Mouse (Mus musculus): ENCODE results near the gene Vti1b.
"Not testable (repeated sequence)": the region's sequence is repeated elsewhere in the genome, so short reads cannot be mapped to it uniquely, and the experiment has no call there.

Vti1b gene

DNA sequence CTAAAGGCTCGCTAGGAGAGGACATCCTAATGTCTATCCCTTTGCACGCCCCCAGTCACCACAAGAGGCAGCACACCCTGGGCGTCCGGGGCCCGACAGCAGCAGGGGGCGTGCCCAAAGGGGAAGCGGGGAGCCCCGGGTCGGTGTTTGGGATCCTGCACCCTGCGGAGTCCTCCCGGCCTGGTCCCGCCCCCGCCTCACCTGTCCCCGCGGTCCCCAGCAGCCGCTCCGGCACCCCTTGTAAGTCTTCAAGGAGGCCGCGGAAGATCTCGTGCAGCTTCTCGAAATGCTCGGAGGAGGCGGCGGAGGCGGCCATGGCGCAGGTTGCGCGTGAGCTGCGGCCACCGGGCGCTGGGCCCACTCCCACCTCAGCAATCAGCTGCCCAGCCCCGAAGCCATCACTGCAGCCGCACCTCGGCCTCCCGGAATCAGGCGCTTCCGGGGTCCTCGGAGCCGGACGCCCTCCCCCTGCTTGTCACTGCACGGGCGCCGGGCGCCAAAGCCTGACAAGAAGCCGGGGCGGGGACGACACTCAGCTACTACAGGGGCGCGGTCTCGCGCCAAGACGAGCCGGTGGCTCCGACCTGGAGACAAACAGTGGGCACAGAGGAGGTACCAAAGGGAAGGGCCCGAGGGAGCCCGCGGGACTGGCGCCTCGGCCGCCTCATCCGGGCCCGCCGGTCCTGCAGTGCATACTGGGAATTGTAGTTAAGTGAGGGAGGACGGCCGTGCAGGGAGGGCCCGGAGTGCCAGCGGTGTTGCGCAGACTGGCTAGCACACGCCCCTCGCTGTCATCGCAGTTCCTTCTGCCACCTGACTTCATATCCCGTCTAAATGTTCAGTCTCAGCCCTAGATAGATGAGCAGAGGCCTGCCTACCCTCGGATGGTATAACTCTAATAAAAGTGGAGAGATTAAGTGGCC lies at the start of gene Vti1b:
Gene Vti1b (minus strand): TSS at position 649 of the 923 bp plus-strand sequence.
- DNase-seq (ENCODE audit: low spot score in 2 of 2), result peak; percentile 81 to 84

DNA sequence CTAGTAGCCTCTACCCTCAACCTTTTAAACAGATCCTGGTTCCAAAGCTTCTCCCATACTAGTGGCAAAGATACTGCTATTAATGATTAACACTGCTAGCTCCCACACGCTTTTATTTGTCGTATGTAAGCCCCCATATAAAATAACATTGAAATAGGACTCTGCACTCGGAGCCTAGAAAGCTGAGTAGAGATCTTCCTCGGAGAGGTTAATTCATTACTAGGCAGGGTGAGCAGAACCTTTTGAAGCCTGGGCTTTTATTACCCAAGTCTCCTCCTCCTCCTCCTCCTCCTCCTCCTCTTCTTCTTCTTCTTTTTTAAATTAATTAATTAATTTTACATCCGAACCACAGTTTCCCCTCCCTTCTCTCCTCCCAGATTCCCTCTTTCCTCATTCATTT lies 45.0 kb upstream of the Vti1b start:
- DNase-seq (ENCODE audit: low spot score in 2 of 2), result no peak

DNA sequence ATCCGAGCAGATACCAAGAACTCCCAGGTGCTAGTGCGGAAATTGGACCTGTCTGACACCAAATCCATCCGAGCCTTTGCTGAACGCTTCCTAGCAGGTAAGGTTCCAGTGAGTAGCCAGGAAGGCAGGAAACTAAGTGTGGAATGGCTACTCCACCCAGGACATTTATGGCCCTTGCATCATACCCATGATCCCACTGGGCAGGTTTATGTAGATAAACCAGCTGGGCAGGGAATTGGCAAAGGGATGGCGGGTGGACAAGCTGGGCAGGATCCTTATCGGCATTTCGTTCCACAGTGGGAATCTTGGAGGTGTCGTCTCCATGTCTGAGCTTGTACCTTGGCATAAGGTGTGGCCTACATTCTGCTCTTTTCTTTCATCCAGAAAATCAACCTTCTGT lies 39.0 kb upstream of the Vti1b start:
- DNase-seq (ENCODE audit: low spot score in 2 of 2), result no peak

DNA sequence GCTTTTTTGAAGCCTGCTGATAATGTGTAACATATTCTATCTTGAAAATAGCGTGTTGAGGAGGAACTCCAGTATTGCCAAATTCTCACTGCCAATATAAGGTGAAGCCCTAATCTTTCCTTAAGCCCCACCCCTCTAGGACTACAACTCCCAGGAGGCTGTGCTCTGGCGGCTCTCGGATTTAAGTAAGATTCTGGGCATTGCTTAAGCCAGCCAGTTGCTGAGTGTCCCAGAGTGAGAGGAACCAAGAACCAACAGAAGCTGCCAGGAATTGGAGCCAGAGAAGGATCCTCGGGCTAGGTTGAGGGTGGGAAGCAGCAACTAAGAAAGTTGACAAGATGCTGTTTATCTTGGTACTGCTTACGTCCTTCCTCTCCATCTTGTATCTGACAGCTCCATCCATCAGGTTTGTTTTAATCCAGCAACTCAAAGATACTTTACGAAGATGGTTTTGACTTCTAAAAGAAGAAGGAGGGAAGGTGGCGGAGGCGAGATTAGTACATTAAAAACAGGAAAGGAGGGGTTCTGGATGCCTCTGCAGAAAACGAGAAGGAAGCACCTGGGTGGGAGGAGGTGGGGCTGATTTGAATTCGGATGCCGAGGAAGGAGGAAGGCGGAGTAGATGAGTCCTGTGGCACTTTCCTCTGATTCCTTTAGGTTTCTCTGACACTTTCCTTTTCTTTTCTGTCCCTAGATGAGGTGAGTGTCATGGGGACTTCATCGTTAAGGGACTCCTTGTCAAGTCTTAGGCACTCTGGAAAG lies 36.4 kb upstream of the Vti1b start, which contains the start of gene Rdh12:
Gene Rdh12 (plus strand): TSS at position 212 of the 762 bp plus-strand sequence.
- DNase-seq (ENCODE audit: low spot score in 2 of 2), result peak; percentile 6 to 25

DNA sequence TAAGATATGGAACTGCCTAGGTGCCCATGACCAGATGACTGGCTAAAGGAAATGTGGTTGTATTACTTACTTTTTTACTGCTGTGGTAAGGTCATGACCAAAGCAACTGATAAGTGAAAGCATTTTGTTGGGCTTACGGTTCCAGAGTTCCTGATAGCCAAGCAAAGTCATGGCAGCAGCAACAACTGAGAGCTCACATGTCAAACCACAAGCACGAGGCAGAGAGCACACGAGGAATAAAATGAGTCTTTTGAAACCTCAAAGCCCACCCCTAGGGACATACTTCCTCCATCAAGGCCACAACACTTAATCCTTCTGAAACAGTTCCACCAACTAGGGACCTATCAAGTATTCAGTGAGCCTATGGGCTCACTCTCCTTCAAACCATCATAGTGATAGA lies 29.4 kb upstream of the Vti1b start:
- no peak for DNase-seq (ENCODE audit: low spot score in 2 of 2)

DNA sequence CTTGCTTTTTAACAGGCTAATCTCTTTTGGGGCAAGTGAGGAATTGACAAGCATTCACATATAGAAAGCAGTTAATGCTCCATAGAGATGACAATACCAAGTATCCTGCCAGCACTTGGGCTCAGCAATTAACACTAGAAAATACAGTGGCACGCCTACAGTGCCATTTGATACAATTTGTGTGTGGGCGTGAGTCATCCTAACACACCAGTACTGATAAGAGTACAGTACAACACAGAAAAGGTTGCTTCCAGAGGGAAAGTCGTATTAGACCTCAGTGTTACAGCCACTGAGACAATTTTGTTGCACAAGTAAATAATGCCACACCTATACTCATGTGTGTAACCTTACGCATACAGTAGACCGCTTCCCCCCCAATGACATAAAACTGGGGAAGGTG lies 24.6 kb upstream of the Vti1b start:
- DNase-seq (ENCODE audit: low spot score in 2 of 2), result no peak

DNA sequence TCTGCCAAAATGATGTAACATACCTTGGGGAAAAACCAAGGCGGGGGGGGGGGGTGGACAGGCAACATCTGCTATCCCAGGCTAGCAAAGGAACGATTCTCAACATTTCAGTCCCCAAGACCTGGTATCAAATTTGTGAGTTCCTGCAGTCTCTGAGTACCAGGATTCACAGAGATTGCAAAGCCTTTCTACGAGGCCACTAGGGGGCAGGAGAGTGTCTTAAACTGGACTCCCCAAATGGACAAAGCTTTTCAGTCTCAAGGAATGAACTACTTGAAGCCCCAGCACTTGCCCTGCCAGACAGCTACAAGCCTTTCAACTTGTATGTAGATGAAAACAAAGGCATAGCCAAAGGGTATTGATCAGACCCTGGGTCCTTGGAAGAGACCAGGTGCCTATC lies 21.0 kb upstream of the Vti1b start:
- DNase-seq (ENCODE audit: low spot score in 2 of 2), result peak; percentile 12 to 55

DNA sequence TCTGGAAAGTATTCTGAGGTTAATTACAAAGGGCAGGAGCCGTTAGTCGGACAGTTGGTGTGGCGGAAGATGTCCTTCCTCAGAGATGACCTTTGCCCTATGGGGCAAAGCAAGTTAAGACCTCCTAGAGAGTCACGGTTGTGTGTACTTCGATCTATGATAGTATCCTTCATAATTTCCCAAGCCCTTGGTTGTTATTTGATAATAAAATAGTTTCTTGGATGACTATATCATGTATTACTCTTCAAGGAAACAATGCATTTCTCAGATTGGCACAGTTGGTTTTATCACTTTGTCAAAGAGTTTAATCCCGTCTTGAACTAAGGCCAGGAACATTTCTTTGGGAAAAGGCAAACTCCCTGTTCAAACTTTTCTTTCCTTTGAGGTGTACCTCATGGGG lies 19.7 kb upstream of the Vti1b start, which contains the start of gene Rdh11:
Gene Rdh11 (minus strand): TSS at position 101 of the 400 bp plus-strand sequence.
- no peak for DNase-seq (ENCODE audit: low spot score in 2 of 2)

DNA sequence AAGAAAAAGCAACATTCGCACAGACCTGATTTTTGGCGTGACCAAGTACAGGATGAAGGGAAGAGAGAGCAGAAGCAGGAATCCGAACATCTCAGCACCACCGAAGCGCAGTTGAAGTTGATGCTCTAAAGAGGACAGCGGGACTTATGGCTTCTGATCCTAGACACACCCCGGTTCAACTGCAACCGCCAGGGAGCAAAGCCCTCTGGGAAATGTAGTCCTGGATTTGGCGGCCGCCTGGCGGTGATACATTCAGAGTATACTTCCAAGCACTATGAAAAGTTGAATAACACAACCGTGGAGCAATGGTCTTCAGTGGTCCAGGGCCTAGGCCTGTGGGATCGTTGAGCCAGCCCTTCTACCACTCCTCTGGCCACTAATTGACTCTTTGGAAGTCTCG lies 19.2 kb upstream of the Vti1b start:
- DNase-seq (ENCODE audit: low spot score in 2 of 2), result peak; percentile 69 to 79

DNA sequence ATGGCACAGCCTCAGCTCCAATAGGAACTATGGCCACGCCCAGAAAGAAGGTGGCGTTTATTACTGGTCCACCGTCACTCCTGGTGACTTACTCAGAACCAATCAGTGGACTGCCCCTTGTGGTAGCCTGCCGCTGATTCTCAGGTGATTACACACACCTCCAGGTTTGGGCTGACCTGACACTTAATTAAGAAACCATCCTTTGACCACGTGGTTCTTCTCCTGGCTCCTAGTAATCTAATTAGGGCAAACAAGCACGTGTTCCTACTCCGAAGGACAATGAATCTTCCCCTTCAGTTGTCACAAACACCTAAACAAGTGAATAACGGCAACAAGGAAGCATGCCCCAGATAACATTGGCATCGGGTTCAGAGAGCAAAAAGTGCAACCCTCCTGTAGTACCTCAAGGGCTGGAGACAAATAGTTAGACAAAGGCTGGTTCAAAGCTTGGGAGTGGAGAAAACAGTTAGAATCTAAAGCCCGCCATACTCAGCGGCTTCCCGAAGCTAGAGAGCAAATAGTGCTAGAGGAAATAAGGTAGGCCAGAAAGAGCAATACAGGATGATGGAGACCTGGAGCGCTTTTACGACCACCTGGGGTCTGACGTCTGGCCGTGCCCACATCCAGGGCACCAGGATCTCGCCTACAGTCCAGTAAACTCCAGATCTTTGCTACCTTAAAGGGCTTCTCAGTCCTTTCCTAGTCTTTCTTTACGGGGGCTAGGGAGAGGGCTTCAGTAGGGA lies 18.6 kb upstream of the Vti1b start:
- DNase-seq (ENCODE audit: low spot score in 2 of 2), result peak; percentile 43 to 48

DNA sequence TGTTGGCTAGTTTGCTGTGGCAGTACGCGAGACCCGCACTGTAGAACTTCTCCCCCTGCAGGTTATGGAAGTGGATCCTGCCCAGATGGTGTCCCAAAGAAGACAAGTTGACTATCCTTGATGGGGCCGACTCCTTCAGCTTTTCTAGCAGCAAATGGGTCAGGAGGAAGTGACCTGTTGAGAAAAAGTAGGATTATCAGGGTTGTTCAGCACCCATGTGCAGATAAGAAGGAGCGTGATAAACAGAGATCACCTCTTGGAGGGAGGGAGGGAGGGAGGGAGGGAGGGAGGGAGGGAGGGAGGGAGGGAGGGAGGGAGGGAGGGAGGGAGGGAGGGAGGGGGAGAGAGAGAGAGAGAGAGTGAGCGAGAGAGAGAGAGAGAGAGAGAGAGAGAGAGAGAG lies 12.7 kb upstream of the Vti1b start:
- not testable (repeated sequence) for DNase-seq (ENCODE audit: low spot score in 2 of 2)

DNA sequence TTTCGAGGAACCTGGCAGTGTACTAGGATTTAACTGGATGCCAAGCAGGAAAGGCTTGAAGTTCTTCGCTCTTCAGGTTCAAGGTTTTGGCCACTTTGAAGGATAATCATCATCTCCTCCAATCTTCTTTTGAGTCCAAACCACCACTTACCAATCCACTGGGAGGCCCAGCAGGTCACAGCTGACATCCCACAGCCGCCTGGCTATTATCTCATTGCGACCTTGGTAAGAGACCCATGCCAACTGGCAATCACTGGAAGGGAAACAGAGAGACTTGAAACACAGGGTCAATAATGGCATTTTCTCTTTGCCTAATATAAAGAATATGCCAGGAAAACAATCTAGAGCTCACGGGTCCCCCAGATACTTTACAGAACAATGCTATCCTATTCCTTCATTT lies 3.5 kb upstream of the Vti1b start:
- no peak for DNase-seq (ENCODE audit: low spot score in 2 of 2)

DNA sequence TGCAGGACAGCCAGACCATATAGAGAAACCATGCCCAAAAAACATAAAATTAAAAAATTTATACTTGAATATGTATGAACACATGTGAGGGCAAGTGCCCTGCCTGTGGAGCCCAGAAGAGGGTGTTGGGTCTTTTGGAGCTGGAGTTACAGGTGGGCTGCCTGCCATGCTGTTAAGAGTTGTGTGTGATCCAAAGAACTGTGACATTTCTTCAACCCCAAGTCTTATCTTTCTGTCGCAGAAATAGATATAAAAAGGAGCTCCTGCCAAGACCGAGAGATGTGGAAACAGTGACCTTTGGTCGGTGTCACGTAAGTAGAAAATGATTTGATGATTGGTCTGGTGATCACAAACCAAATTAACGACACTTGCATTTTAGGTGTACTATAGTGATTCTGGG lies 1.3 kb upstream of the Vti1b start:
- no peak for DNase-seq (ENCODE audit: low spot score in 2 of 2)

DNA sequence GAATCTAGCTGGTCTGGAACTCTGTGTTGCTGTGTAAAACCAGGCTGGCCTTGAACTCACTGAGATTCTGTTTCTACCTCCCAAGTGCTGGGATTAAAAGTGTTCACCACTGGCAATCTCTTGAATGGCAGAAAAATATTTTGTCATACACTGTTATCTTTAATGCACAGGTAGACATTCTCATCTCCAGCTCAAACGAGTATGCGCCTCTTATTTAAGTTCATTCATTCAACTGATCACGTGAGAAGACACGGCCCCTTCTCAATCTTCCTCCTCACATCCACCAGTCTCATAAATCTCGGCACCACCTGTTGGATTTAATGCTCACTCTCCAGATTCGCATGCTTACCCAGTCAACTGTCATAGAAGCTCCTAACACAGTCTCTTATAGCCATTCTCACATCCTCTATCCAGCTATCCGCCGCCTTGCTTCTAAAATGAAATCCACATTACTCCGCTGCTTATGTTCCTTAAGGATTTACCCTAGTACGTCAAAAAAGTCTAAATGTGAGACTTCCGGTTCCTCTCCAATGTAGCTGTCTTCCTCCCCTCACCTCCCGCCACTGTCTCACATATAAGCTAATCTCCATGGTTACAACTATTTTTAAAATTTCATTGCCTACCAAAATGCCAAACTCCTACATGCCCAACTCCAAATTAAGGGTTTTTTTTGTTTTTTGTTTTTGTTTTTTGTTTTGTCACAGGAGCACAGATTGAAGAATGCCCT lies 1.0 kb downstream of the Vti1b start:
- DNase-seq (ENCODE audit: low spot score in 2 of 2), result no peak

DNA sequence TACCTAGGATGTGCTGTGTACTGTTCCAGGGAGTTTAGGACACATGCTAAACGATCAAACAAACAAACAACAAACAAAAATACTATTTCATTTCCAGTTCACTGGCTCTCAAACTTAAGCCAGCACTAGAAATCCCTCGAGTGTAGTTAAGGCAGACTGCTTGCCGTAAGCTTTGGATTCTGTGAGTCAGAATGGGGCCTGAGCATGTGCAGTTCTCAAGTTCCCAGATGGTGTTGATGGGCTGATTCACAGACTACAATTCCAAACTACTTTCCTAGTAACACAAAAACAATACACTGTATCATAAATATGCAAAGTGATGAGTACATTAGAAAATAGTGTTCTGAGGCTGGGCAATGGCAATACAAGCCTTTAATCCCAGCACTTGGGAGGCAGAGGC lies 2.0 kb downstream of the Vti1b start:
- DNase-seq (ENCODE audit: low spot score in 2 of 2), result no peak

DNA sequence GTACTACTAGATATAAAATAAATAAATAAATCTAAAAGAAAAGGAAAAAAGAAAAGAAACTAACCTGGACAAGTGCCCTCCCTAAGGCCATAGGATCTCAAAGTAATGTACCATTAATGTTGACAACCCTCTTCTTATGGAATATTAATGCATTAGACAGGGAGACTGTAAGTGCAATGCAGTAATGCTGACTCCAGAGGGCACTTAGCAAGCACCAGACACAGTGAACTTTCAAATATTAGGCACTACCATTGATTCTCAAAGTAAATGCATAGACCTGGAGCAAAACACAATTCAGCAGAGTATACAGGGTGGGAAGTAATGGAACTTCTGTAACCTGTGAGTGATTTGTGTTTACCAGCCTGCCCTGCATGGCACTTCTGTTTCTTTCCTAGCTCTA lies 3.3 kb downstream of the Vti1b start:
- DNase-seq (ENCODE audit: low spot score in 2 of 2), result no peak

DNA sequence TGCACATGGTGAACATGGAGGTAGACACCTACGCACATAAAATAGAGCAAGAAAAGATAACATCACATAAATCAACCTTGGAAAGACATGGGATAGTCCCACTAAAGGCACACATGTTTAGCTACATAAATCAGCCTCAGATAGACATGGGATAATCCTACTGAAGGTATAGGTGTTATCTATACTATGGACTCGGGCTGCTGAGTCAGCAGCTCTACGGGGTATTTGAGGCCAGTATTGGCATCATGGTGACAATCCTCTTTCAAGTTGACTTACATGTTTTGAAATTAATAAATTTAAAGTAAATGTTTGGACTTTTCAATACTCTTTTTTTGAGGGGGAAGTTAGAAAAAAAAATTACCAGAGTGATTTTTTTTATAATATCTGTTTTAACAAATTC lies 9.6 kb downstream of the Vti1b start:
- DNase-seq (ENCODE audit: low spot score in 2 of 2), result no peak

DNA sequence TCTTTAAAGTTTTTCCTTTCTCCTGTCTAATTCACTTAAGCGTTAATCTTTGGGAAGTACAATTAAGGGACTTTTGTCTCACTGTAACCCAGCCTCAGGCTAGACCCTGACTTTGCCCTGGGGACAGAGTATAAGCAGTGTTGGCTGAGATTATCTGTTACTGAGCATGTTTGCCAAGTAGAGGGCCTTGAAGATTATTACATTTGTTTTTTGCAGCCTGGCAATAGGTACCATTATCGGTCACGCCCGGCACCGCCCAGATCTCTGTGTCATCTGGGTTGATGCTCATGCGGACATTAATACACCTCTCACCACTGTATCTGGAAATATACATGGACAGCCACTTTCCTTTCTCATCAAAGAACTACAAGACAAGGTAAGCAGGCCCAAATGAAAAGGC lies 22.8 kb downstream of the Vti1b start:
- DNase-seq (ENCODE audit: low spot score in 2 of 2), result no peak

DNA sequence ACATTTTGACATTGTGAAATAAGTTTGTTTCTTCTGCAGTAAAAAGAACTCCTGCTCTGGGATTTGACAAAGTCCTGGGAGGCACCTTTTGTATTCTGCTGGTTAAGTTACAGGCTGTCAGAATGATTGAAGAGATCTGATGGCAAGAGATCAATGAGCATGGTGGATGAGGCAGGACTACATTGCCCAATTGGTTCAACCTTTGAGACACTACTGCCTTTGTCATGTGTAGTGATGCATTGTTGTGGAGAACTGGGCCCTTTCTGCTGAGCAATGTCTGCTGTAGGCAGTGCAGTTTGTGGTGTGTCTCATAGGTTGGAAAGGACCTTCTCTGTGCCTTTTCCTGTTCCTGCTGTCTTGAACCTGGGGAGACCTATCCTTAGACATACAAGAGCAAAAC lies 31.1 kb downstream of the Vti1b start:
- no peak for DNase-seq (ENCODE audit: low spot score in 2 of 2)

DNA sequence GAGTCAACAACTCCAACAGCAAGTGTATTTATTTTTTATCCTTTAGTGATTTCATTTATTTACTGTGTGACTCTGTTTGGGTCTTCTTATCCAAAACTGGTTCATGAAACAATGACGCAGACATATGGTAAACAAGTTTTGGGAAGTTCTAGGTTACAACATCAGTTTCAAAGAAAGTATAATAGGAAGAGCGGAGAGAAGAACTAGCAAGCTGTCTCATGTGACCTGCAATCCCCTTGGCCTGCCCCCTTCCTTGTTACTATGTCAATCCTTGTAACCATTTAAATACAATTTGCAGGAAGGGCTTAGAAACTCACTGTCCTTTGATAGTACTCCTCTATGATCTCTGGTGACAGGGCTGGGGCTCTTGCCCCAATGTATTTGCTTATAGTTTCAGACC lies 31.7 kb downstream of the Vti1b start:
- DNase-seq (ENCODE audit: low spot score in 2 of 2), result no peak

DNA sequence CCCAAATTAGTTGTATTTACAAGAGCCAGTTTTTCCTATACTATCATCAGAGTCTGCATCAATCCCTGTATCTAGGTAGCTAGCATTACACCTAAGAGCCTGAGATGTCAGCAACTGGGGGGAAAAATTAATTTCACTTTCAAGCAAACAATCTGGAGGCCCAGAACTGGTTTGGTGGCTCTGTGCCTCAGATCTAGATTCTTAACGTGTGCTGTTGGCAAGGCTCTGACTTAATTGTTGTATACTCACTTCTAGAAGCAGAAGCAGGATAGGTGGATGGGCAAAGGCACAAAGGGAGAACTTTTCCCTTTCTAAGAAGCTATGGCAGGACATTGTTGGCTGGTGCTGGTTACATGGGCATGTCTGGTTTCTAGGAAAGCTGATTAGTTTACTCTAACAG lies 33.0 kb downstream of the Vti1b start:
- no peak for DNase-seq (ENCODE audit: low spot score in 2 of 2)

Data from thymus, postnatal 10 days (tissue).